Mouse (Mus musculus) neutrophil, adult 5-6 weeks (primary cell): ENCODE results near the gene Actrt3. TPM values are rescaled to one million over a fixed set of nuclear protein-coding genes. Genes with fewer than 3 reads are reported as not detected.
"Not testable (repeated sequence)": the region's sequence is repeated elsewhere in the genome, so short reads cannot be mapped to it uniquely, and the experiment has no call there.

Source experiments
- ATAC-seq: fragments of 151-379, 151-347 bp; 2 replicates; pipeline ENCODE4 v1.8.0; 2017; ENCODE audit warnings: mild to moderate bottlenecking, moderate TSS enrichment; ENCODE audit not compliant: insufficient number of reproducible peaks, poor library complexity, low FRiP score, severe bottlenecking; ENCODE audit errors: extremely low read depth
- total RNA-seq: library from RNA; stranded (forward); fragments of 200-1000 nt; gene quantifications from 2 replicates; pipeline ENCODE4 v1.2.3, GENCODE M21; 2017

Actrt3 gene
- total RNA-seq, 1 experiment from 2014 or later = not detected

DNA sequence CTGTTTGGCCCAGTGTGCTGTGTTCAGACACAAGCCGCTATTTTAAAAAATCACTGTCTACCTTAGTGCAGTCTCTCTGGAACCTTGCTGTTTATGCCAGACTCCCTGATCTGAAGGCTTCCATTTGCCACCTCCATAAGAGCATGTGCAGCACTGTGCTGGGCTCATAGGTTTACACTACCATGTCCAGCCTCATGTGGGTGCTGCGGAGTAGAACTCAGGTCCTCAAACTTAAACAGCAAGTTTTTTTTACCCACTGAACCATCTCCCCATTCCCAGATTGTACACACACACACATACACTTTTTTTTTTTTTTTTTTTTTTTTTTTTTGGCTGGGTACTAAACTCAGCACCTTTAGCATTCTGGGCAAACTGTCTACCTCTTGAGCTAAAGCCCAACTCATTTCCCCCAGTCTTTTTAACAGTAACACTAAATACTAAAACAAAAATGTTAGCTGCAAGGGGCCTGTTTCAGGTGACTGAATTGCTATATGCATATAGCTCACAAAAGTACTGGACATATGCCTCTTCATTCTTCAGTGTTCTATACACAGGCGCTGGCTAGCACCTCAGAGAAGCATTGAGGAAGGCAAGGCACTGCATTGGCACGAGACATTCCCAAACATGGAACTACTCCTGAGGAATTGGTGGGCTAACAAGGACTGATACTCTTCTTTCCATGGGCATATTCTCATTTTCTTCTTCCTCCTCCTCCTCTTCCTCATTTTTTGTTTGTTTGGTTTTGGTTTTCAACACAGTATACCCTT lies 5.8 kb downstream of the Actrt3 start:
- peak; percentile 43; the same call in 1 of the 2 replicates for ATAC-seq

DNA sequence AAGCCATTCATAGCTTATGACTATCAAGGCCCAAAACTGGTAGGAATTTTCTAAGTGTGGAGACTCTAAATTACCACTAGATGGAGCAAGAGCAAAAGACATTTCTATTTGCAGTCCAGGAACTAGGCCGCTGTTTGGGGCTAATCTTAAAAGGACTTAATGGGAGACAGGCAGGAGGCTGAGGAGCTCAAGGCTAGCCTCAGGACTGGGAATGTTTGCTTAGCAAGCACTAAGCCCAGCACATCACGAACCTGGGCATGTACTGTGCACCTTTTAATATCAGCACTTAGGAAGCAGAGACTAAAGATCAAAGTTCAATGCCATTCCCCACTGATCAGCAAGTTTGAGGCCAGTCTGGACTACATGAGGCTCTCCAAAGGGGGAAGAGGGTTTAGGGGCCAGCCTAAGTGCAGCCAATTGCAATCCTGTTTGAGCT lies 7.3 kb downstream of the Actrt3 start:
- peak; percentile 83 for ATAC-seq

DNA sequence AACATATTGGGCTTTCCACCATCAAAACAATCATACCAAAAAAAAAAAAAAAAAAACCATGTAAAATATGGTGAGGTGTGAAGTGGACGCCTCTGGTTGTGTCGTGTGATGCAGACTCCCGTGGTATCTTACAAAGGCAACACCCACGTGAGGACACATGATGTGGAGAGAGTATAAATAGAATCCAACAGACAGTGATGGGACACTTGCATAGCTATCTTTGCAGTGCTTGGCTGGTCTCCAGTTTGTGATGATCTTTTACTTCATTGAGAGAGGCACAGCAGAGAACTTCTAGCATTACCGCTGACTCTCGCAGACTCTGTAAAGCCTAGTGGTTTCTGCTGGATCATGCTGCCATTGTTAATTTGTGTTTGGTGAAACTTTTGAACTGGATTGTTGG lies 10.9 kb downstream of the Actrt3 start:
- ATAC-seq = no peak

DNA sequence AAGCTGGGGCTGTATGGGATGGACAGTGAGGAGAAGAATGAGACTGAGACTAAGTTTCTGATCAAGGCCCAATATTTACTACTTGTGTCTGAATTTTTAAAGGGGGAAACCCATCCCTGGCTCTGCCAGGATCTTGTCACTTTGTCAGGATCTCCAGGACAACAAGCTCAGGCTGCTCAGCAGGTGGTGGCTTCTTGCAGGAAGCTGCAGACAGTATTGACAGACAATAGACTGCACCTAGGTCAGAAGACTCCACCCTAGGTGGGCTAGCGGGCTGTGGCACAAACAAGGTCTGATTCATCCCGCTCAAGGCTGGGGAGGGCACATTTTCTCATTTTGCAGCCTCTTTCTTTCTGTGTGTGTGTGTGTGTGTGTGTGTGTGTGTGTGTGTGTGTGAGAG lies 26.2 kb downstream of the Actrt3 start:
- no peak for ATAC-seq

DNA sequence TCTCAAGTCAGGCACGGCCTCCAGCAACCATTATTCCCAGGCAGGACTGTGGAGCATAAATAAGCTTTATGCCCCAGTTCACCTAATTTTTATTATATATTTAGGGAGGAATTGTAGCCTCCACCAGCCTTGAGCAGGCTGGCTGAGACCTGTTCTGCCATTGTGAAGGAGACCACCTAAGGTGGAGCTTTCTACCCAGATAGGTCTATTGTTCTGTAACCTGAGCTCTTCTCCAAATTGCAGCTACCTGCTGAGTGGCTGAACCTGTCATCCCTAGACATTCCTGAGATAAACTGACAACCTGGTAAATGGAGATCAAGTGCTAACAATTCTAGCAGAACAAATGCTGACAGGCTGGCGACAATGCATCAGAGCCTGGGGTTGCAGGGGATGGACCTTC lies 33.4 kb downstream of the Actrt3 start:
- not testable (repeated sequence) for ATAC-seq

DNA sequence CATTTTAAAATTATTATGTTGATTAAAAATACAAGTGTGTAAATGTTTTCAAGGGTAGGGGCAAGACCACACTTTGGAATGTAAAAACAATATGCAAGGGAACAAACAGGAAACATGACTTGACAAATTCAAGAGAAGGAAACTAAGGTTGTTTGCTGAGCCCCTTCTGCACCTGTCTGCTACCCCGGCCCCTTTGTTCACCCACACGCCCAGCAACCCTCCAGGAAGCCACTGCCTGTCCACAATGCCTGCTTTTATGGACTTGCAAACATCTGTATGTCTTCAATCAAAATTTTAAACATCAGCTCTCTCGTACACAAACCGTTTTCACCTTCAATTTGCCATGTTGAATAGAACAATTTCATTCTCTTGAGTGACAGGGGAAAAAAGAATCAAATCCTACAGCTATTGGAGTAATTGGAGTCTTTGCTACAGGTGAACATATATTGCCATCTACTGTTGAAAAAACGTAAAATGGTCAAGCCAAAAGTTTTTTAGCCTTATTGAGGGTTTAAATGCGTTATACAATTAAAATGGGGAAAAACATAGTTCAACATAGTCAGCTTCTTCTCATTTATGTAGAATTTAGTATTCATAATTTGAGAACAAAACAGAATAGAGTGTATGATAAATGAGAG lies 38.9 kb downstream of the Actrt3 start:
- ATAC-seq = no peak

DNA sequence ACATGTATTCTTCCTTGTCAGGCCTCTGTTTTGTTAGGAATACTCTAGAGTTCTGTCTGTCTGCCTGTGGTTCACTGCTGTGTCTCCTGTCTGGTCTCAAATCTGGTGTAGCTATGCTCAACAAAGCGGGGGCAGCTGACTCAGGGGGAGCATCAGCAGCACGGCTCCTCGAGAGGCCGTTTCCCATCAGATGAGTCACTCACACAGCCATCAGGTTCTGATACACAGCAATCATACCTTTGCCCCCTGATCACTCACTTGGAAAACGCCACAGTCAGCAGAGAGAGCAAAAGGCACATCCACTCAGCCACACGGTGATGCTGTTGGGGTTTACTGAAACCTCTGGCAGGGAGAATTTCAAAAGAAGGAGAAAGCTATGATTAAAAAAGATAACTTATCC lies 46.0 kb downstream of the Actrt3 start:
- no peak for ATAC-seq

DNA sequence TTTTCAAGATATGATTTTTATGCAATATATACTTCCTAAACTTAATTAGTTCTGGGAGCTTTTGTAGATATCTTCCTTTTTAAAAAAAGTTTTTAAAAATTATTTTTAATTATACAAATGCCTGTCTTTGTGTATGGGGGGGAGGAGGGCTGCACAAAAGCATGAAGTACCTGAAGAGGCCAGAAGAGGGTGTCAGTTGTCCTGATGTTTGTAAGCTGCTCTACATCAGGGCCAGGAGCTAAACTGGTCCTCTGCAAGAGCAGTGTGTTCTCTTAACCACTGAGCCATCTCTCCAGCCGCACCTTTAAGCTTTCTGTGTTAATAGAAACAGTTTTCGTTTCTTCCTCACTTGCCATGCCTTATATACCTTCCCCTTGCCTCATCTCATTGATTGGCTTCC lies 49.5 kb downstream of the Actrt3 start:
- no peak for ATAC-seq

DNA sequence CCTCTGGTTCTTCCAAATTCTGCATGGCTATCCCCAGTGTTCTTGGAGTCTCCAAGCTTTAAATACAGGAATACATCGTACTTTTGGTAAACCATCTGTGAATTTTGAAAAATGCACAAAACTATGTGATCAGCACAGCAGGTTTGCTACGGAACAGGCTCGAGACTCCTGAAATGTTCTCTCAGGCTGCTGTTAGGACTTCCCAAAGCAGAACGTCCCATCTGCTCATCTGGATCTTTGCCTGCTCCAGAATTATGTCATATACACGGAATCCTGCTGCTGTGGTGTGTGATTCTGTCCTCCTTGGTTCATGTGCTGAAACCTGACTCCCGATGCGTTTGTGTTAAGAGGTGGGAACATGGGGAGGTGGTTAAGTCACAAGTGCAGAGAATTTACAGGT lies 50.8 kb downstream of the Actrt3 start:
- ATAC-seq = no peak

DNA sequence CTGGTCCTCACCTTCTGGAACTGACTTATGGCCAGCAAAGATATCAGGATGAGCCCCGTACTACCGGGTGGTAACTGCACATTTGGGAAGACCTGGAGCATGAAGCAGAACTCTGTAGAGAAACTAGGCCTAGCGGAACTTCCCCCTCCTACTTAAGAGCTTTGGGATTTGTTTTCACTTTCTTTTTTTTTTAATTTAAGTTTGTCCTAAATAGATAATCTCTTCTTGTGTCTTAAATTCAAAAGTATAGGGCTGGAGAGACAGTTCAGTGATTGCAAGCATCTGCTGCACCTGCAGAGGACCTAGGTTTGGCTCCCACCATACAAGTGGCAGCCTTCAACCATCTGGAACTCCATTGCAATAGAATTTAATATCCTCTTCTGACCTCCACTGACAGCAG lies 51.8 kb downstream of the Actrt3 start, which contains the start of gene Mecom:
Gene Mecom, minus strand, starts transcription at position 101 of the 400 bp plus-strand sequence.
- no peak for ATAC-seq

Other genes with a start within 250 kb of the Actrt3 start
- gene Mecom, start 51.9 kb downstream of the Actrt3 start, total RNA-seq = not detected in 2 replicates
- gene Mynn, start 2.1 kb upstream of the Actrt3 start, total RNA-seq = 45.3 and 69.8 TPM in 2 replicates
- not detected in 2 replicates for gene Lrriq4, start 44.6 kb upstream of the Actrt3 start, total RNA-seq
- not detected in 2 replicates for gene Lrrc34, start 47.9 kb upstream of the Actrt3 start, total RNA-seq
- not detected in 2 replicates for gene Lrrc31, start 99.9 kb upstream of the Actrt3 start, total RNA-seq
- gene Samd7, start 146.4 kb upstream of the Actrt3 start, total RNA-seq = not detected in 2 replicates
- gene Sec62, start 192.9 kb upstream of the Actrt3 start, total RNA-seq = 92.5 and 95.0 TPM in 2 replicates